Mouse (Mus musculus): ENCODE measurements at regions not wholly inside any gene's neighbourhood (a gene's known extent, or its start where the extent isn't known, plus 50 kb on each side); places are given as distances from the start of the nearest gene placed in this dataset.

GRCm38 (mm10) chr3:60266666-60267415 is 185.2 kb downstream of the Sucnr1 start:
- no peak for TF ChIP-seq POLR2AphosphoS5 (IDR thresholded peaks at IDR 0.05; ENCODE audit: insufficient replicate concordance, low read depth, low read length)
- TF ChIP-seq CTCF (IDR thresholded peaks at IDR 0.05; ENCODE audit: low read depth, low read length), result no peak
- no peak for TF ChIP-seq GATA2 (IDR thresholded peaks at IDR 0.05; ENCODE audit: borderline replicate concordance, low read depth, low read length)
